Mouse (Mus musculus): Measurements from ENCODE around the gene Atp5e. TPM values are rescaled to one million over a fixed set of nuclear protein-coding genes. Genes with fewer than 3 reads are reported as not detected.
A peak's percentile ranks its signal among the peaks of the same experiment; 100 is the strongest.

Atp5e gene
- total RNA-seq, 2 experiments from 2014 or later, result 287 to 328 TPM

GRCm38 (mm10) chr2:174446492-174446891 is 17.4 kb downstream of the Atp5e start:
- DNase-seq, result no peak

DNA sequence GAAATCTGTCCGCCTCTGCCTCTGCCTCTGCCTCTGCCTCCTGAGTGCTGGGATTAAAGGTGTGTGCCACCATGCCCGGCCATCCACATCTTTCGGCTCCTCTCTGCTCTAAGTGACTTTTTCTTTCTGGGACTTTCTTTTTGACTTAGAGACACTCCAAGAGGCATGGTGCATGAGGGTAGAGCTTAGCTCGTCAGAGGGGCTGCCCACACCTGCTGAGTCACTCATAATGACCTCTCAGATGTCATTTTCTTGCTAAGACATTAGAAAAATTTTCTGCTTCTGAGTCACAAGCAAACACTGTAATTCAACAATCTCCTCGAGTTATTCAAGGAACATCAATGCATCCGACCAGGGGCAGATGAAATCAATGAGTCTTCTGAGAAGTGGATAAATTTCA is 18.9 kb downstream of the Atp5e start:
- DNase-seq, result no peak

DNA sequence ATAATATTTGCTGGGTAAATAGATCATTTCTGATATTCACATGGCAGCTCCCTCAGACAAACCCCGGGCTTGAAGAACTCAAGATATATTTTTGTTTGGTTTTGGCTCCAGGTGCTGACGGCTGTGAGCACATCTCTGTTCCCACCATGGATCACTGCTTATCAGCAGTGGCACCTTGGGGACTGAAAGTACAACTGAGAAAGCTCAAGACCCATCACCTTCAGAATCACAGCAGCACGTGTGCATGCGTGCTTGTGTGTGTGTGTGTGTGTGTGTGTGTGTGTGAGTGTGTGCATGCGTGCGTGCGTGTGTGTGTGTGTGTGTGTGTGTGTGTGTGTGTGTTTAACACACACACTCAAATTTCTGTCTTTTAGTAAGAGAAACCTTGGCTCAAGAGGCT is 19.5 kb downstream of the Atp5e start:
- no peak for DNase-seq

DNA sequence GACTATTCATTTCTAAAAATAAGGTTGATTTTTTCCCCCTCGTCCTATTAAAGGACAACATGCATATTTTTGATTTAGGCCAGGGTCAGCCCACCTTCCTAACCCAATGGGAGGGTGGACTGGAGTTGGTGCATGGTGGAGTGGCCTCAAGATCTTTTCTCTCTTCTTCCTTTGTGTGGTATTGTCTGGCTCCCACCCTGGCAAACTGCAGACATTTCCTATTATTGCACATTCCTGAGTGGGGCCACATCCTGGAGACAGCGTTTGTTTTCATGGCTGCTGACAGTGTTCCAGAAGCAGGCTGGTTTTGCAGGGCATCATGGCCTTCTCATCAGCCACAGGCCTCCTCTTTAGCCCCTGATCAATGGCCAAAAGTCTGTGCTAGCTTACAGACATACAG is 20.9 kb downstream of the Atp5e start:
- DNase-seq, result no peak

DNA sequence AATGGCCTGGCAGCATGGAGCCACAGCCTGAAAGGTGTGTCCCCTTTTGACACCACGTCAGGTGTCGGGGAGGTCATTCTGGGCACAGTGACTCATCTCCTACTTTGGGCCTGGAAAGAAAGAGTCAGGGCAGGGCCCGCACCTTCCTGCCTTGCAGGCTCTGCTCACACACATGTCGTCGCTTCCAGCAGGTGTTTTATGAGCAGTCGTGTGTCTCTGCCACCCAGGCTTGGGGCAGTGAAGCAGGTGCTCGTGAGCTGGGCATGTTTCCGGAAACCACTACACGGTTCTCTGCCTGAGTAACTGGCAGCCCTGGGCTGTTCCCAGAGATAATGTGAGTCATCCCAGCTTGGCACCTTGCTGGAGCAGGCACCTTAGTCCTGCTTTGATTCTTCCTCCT is 21.4 kb downstream of the Atp5e start:
- DNase-seq, result no peak

DNA sequence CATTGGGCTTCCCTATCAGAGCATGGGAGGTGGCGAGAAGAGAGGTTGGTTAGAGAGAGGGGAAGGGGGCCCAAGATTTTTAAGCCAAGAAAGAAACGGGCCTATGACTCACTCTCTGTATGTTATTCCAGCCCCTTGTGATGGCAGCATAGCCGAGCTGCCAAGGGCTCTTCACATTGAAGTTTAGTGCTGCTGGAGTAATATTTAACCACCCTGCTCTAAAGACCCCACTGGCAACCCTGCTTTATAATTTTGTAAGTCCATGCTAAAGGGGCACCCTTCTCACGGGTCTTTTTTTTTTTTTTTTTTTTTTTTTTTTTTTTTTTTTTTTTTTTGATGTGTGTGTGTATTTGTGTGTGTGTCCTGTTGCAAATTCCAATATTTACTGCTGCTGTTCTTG is 22.0 kb downstream of the Atp5e start:
- no peak for DNase-seq

GRCm38 (mm10) chr2:174439961-174440360 is 23.9 kb downstream of the Atp5e start:
- DNase-seq, result no peak

DNA sequence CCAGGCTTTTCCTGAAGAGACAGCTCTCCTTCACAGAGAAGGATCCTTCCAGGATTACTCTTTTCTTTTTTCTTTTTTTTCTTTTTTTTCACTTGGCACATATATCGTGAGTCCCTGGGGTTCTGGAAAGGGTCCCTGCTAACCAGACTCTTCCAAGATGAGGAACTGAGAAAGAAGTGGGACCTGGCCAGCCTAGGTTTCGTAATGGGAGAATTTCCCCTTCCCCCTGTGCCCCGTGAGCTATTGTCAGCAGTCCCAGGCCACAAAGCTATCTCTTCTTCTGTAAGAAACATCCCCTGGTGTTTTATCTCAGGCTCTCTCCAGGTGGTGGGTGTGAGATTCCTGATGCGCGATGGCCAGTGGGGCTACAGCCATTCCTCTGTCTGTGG is 24.5 kb downstream of the Atp5e start:
- no peak for DNase-seq

DNA sequence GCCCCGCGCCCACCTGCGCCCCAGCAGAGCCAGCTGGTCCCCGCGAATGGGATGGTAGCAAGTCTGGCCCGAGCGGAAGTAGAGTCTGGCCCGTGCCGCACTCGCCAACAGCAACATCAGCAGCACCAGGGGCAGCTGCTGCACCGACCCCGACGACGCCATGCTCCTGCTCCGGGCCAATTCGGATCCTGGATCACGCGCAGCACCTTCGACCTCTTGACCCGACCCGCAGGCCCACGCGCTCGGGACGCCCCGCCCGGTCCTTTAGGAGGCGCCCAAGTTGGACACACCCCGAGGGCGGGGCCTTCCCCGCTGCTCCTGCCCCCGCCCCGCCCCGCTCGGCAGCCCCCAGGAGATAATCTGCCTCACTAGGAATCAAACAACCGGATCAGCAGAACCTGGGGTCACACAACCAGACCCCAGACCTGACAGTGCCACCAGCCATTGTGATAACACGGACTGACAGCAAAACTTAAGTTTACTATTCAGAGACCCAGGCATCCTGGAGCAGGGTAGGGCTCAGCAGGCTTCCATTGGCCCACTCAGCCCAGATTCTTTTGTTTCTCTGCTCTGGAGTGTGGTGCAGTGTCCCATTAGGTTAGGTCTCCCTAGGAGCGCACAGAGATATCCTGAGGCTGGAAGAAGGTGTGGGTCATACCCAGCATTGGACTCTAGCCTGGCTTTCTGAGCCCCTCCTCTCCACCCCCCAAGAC is 25.0 kb downstream of the Atp5e start, which contains the start of gene Ctsz:
TSS of gene Ctsz (minus strand) at position 303 of the 713 bp plus-strand sequence.
- DNase-seq, result peak; percentile 15 to 29

DNA sequence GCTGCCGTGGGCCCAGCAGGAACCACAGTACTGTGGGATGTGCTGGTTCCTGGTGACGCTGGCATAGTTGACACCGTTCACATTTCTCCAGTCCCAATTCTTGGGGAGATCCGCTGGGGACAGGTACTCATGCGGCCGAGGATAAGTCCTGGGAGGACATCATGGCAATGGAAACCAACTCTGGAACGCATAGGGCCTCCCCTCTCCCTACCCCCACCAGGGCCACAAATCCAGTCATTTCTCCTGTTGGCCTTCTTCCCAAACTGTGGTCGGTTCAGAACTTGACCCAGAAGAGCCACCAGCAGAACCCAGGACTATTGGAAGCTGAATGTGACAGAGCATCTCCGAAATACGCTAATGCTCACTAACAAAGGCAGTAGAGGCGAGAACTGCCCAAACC is 25.7 kb downstream of the Atp5e start:
- DNase-seq, result no peak

DNA sequence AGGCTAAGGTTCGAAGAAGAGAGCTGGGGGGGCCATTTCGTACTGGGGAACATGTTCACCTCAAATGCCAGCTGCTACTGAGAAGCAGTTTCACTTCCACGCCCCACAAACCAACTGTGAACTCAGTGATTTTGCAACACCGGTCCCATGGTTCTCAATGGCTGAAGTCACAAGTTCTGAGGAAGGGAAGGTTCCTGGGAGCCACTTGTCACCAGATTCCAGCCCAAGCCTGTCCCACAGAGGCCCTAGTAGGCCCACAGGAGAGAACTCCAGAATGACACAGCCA is 26.3 kb downstream of the Atp5e start:
- DNase-seq, result no peak

GRCm38 (mm10) chr2:174436916-174437696 is 26.8 kb downstream of the Atp5e start:
- DNase-seq, result no peak

DNA sequence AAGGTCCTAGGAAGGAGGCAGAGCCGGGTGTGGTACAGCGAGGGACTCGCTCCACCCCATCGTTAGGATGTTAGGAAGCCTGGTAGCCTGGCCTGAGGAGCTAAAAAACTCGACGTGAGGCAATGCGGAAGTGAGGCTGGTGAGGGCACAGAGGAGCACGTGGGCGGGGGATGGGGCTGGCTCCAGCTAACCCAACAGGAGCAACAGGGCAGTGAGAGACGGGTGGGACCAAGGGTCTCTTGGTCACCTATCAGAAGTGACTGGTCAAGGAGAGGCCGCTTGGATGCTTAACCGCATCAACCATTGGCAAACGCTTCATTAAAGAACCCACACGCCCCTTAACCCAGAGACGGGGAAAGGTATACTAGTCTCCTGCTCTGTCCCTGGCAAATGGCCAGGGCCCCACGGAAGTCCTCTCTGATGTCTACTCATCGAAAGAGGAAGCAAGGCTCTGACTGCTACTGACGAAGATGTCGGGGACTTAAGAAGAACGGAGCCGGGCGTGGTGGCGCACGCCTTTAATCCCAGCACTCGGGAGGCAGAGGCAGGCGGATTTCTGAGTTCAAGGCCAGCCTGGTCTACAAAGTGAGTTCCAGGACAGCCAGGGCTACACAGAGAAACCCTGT is 27.7 kb downstream of the Atp5e start:
- no peak for DNase-seq

- no peak for DNase-seq
These were observed 29.0 kb downstream of the Atp5e start for GRCm38 (mm10) chr2:174434943-174435342.

DNA sequence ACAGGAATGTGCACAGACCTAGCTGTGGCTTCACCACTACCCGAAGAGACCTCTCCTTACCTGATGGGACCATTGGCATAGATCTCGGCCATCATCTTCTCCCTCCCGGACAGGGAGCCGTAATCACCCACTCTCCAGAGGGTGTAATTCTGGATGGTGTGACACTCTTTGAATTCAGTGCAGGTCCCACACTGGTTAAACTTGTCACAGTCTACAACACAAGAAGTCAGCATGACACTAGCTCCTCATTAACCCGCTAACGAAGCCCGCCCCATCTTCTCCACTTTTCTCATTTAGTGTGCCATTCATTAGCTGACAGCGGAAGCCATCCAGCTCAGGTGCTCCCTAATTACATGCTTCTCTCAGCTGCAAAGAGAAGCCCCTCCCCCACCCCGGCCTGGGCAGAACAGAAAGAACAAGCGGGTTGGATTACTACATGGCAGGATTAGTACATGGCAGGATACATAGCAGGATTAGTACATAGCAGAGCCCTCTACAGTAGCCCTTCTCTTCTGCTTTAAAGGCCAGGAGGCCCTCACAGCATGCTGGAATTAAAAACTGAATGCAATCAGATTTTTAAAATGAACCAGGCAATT is 34.8 kb downstream of the Atp5e start:
- DNase-seq, result no peak

DNA sequence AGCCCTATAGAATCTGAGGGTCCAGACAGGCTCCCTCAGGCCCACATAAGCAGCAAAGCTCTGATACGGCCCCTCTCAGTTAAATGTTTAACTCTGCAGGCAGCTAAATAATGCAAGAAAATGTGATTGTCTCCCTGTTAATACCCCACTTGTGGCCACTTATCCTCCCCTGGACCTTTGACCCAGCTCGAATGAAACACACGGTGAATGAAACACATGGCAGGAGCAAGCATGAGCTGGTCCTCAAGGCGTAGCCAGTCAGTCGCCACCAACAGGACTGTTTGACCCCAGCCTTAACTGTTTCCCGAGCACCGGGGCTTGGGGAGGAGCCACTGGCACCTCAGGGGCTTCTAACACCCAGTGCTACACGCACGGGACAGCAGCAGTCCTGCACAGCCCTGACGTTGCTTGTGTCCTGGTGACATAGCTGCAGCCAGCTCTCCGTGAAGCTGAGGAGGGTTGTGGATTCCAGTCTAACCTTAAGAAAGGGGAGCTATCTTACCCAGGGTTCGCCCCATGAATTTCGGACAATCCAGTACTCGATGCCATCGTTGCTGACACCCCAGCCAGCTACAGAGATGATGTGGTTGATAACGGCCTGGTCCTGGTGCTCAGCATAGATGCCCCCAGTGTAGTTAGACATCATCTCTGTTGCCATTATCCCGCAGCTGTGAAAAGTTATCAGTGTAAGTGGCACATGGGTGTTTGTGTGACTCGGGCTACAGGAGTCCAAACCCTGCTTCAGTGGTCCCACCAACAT is 35.6 kb downstream of the Atp5e start:
- DNase-seq, result no peak

GRCm38 (mm10) chr2:174426856-174427255 is 37.0 kb downstream of the Atp5e start:
- no peak for DNase-seq

DNA sequence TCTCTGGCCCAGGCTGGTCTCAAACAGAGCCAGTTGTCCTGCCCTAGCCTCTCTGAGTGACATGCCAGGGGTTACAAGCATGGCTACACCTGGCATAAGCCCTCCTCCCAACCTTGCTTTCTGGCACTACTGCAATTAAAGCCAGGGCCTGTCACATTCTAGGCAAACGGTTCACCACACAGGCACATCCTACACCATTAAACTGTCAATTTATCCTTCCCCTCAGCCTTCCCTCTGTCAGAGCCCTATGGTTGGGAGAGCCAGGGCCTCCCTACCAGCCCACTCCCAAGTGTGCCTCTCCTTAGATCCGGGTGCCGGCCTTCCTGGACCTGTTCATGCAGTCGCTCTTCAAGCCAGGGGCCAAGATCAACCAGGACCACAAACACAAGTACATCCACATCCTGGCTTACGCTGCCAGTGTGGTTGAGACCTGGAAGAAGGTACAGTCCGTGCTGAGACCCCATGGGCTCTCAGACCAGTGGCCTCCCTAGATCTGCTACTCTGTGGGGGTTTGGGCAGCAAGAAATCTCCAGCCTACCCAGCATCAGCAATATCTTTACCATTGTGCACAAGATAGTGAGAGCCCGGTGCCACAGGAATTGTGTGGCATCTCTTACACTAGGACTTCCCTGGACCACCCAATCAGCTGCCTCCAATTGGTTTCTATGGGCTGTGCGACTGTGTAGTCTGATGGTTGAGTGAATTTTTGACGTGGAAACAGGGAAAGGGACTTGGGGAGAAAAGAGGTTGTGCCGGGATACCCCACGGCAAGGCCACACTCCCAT is 39.4 kb downstream of the Atp5e start:
- DNase-seq, result no peak

DNA sequence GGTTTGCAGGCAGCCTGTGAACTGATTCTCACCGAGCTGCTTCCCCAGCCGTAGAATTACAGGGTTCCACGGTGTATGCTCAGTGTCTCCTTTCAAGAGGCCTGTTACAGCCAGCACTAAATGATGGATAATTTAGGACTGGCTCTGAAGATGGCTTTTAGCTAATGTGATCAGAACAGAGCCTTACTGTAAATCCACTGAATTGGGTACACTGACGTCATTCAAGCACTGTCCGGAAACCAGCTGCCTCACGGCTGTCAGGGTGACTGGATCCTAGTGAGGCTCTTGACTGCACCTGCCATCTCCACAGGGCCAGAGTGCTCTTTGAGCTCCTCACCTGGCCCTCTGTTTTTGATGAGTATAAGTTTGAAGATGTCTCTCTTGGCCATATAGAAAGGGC is 42.8 kb downstream of the Atp5e start:
- no peak for DNase-seq

GRCm38 (mm10) chr2:174415731-174416310 is 48.1 kb downstream of the Atp5e start, which contains the start of gene Nelfcd:
Nelfcd (plus strand) TSS chr2:174415804.
- DNase-seq, result peak; percentile 90 to 91

GRCm38 (mm10) chr2:174415001-174415730 is 48.7 kb downstream of the Atp5e start:
- no peak for DNase-seq

Data from layer of hippocampus, postnatal 36 days (tissue).